Mouse (Mus musculus): Measurements from ENCODE around the gene Tnnt3. TPM values are rescaled to one million over a fixed set of nuclear protein-coding genes. Genes with fewer than 3 reads are reported as not detected.

The Tnnt3 gene
- total RNA-seq (2023), result 10 to 100 TPM; 39.8 to 40.8 TPM

DNA sequence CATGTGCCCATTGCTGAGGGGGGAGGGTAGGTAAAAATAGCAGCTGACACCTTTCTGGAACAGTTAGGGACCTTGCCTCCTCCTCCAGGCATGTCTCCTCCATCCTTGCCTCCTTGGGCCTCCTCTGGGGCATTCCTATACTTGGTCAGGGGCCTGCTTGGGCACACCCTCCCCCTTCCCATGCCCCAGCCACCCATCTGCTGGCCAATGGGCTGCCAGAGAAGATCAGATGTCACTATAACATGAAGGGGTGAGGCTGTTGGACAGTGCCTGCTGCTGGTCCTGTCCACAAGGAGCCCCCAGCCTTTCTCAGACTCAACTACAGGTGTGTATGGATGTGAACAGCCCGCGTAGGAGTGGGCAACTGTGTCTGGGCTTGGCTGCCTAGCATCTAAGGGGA lies at the start of gene Tnnt3:
Gene Tnnt3, plus strand, starts transcription at position 262 of the 400 bp plus-strand sequence.

DNA sequence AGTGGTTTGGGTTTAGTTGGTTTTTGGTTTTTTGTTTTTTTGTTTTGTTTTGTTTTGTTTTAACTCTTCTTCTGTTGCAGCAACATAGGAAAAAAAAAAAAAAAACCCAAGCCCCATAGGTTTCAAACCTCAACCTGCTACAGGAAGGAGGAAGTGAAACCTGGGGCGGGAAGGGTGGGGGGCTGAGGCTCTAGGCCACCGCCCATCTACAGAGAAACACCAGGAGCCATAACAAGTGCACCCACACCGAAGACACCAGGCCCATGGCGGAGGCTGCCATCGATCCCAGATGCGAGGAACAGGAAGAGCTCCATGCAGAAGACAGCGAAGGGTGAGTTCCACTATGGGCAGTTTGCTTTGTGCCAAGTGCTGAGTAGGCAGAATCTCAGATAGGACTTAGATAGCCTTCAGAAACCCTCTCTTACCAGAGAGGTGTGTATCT lies 38.0 kb upstream of the Tnnt3 start, which contains the start of gene Lsp1:
Gene Lsp1, plus strand, starts transcription at position 174 of the 442 bp plus-strand sequence.

DNA sequence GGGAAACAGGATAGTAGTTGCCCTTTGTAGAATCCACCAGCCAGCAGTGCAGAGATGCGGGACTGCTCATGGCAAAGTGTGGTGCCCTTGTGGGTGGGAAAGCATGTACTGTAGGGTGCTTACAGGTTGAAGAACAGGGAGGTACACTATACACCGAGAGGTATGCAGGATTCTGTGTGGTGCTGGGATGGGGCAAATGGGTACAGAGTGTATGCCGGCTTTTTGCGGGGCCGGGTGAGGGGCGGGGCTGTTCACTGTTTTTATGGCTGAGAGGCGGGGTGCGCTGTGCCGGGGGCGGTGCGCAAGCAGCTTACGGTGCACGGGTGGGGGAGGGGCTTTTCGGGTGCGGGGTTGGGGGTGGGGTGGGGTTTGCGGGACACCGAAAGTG lies 34.0 kb downstream of the Tnnt3 start, which contains the start of gene Mrpl23:
Gene Mrpl23, plus strand, starts transcription at position 16 of the 388 bp plus-strand sequence.

Other genes starting within 250 kb of the Tnnt3 start
- not detected for gene Gm2431, start 240.5 kb upstream of the Tnnt3 start, total RNA-seq (2023)
- not detected for gene Gm4559, start 224.5 kb upstream of the Tnnt3 start, total RNA-seq (2023)
- gene Krtap5-1, start 201.7 kb upstream of the Tnnt3 start, total RNA-seq (2023), result not detected
- not detected for gene Krtap5-4, start 195.3 kb upstream of the Tnnt3 start, total RNA-seq (2023)
- 10 to 100 TPM in 1 of 2 experiments, 1 to 10 TPM in 1; 8.6 to 10.3 TPM for gene Ifitm10, start 125.1 kb upstream of the Tnnt3 start, total RNA-seq (2023)
- not detected for gene Gm49369, start 116.2 kb upstream of the Tnnt3 start, total RNA-seq (2023)
- 100 to 1,000 TPM; 587 to 608 TPM for gene Ctsd, start 110.8 kb upstream of the Tnnt3 start, total RNA-seq (2023)
- gene Syt8, start 64.0 kb upstream of the Tnnt3 start, total RNA-seq (2023), result not detected
- 10 to 100 TPM in 1 of 2 experiments, 1 to 10 TPM in 1; 8.4 to 13.1 TPM for gene Tnni2, start 57.0 kb upstream of the Tnnt3 start, total RNA-seq (2023)
- 1,000 to 10,000 TPM; 1,508 to 1,740 TPM for gene Lsp1, start 38.0 kb upstream of the Tnnt3 start, total RNA-seq (2023)
- gene Mrpl23, start 33.9 kb downstream of the Tnnt3 start, total RNA-seq (2023), result 1 to 10 TPM; 3.5 to 3.7 TPM
- not detected for gene Igf2, start 168.0 kb downstream of the Tnnt3 start, total RNA-seq (2023)
- gene Gm49394, start 171.1 kb downstream of the Tnnt3 start, total RNA-seq (2023), result not detected
- gene Ins2, start 244.5 kb downstream of the Tnnt3 start, total RNA-seq (2023), result not detected

Measured in monocyte, adult 59 days (primary cell).